Mouse (Mus musculus) adrenal gland, adult (tissue): ENCODE data around the gene Olfr380.

Experiments
- DNase-seq, 2 experiments: peaks; one replicate each; pipeline ENCODE4 v3.0.0; 2022 to 2023; ENCODE audit warnings: low spot score in 1 of 2; ENCODE audit not compliant: inconsistent age in 2 of 2

Olfr380 gene

DNA sequence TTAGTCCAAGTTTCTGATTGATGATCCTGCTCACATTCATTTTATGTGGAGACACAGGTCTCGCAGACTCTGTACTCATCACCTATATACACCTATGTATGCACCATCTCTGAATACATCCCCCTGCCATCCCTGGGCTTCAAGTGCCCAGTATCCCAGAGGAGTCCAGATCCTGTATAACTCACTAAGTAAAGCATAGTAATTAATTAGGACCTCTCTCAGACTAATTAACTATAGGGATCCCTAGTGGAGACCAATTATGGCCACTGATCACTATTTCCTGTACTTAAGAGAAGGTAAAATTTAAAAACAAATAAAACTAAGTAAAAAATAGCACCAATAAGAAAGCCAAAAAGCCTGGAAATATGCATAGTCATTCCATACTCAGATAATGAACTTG is at the start of gene Olfr380:
Olfr380 (minus strand) TSS at position 101 of the 400 bp plus-strand sequence.
- no peak for DNase-seq

GRCm38 (mm10) chr11:73491503-73491902 is 34.2 kb upstream of the Olfr380 start, which contains the start of gene Olfr381:
TSS of gene Olfr381 (minus strand) at chr11:73491603.
- DNase-seq = no peak

GRCm38 (mm10) chr11:73428377-73428776 is 28.9 kb downstream of the Olfr380 start, which contains the start of gene Olfr378:
TSS of gene Olfr378 (minus strand) at chr11:73428477.
- DNase-seq = no peak
